Mouse (Mus musculus) right cerebral cortex, adult 2 months (tissue): ENCODE data around the gene Sult2a2.
"Not testable (repeated sequence)": the region's sequence is repeated elsewhere in the genome, so short reads cannot be mapped to it uniquely, and the experiment has no call there.

Experiments used
- DNase-seq, 2 experiments: peaks; one replicate each; pipeline ENCODE4 v3.0.0; 2021 to 2022; ENCODE audit warnings: low spot score in 2 of 2

The Sult2a2 gene

GRCm38 (mm10) chr7:13733205-13733604 lies at the start of gene Sult2a2:
Gene Sult2a2, plus strand, starts transcription at chr7:13733505.
- not testable (repeated sequence) for DNase-seq

GRCm38 (mm10) chr7:13813913-13814312 lies 80.6 kb downstream of the Sult2a2 start:
- no peak for DNase-seq
